Mouse (Mus musculus) stomach, embryonic 15.5 days (tissue): ENCODE data around the gene Rfc5. TPM values are rescaled to one million over a fixed set of nuclear protein-coding genes. Genes with fewer than 3 reads are reported as not detected.

Experiments used
- ATAC-seq: fragments of 200-750 bp; cut with Nextera tagmentation; 2 replicates; pipeline ENCODE4 v1.8.0; 2017; ENCODE audit warnings: low read depth, moderate number of reproducible peaks, moderate TSS enrichment; ENCODE audit not compliant: insufficient read depth, low FRiP score
- H3K27ac ChIP-seq: fragments of 300-500 bp; sonication (generic); 2 replicates; pipeline ENCODE4 v1.5.1; 2015; ENCODE audit warnings: mild to moderate bottlenecking, inconsistent platforms
- H3K27me3 ChIP-seq: fragments of 300-500 bp; sonication (generic); replicated peaks from 2 replicates; pipeline ENCODE4 v1.6.1; 2015; ENCODE audit warnings: inconsistent platforms
- H3K36me3 ChIP-seq: fragments of 300-500 bp; sonication (generic); 2 replicates; pipeline ENCODE4 v1.6.1; 2015; ENCODE audit warnings: inconsistent platforms
- H3K4me1 ChIP-seq: fragments of 300-500 bp; sonication (generic); 2 replicates; pipeline ENCODE4 v1.6.1; 2015; ENCODE audit warnings: inconsistent platforms
- H3K4me2 ChIP-seq: fragments of 300-500 bp; sonication (generic); 2 replicates; pipeline ENCODE4 v1.6.1; 2015; ENCODE audit warnings: mild to moderate bottlenecking, inconsistent platforms
- H3K4me3 ChIP-seq: fragments of 300-500 bp; sonication (generic); replicated peaks from 2 replicates; pipeline ENCODE4 v1.5.1; 2015; ENCODE audit warnings: inconsistent platforms
- H3K9ac ChIP-seq: fragments of 300-500 bp; sonication (generic); 2 replicates; pipeline ENCODE4 v1.6.1; 2015; ENCODE audit warnings: inconsistent platforms
- H3K9me3 ChIP-seq: fragments of 300-500 bp; sonication (generic); 2 replicates; pipeline ENCODE4 v1.6.1; 2016; ENCODE audit warnings: inconsistent platforms
- WGBS: fragments of 180-500 bp; shearing (Covaris S2); methylation state at CpG from one replicate; pipeline ENCODE4 v1.1.7; 2015; 5-methylcytosine and 5-hydroxymethylcytosine counted together
- polyA plus RNA-seq: library from polyadenylated mRNA; unstranded; fragments of >200 nt; fragmentation: Nextera tagmentation; extraction: Ambion mirVana; gene quantifications from 2 replicates; pipeline ENCODE4 v1.2.1, GENCODE M21; 2015

Gene Rfc5
- polyA plus RNA-seq, 1 experiment from 2014 or later, result 76.8 TPM

DNA sequence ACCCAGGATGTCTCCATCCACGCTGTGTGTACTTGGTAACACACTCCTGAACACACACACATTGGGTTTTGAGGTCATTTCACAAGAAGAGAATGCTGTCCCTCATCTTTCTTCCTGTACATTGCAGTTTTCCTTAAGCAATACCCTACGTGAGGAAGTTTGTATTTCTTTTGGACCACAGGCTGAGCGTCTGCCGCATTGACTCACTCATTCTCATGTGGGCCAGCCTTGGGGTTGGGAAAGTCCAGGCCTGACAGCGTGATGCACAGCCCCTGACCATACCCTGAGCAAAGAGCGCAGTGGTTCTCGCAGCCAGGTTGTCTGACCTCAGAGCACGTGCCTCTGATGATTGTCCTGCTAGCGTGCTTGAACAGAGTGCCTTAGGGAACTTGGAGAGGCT lies 15.4 kb downstream of the Rfc5 start:
- no peaks in the 10 kb centered on the region for H3K9me3 ChIP-seq
- H3K4me2 ChIP-seq, result no peak overlapping the region
- 90% methylated on average over 9 of the region's 9 CpGs for WGBS
- H3K4me1 ChIP-seq, result no peaks in the 10 kb centered on the region
- H3K27me3 ChIP-seq, result no peaks in the 10 kb centered on the region
- H3K9ac ChIP-seq, result no peak overlapping the region
- H3K36me3 ChIP-seq, result peaks cover 38% of the 10 kb centered on the region
- no peak overlapping the region for H3K27ac ChIP-seq
- no peak for ATAC-seq
- H3K4me3 ChIP-seq, result no peak overlapping the region

DNA sequence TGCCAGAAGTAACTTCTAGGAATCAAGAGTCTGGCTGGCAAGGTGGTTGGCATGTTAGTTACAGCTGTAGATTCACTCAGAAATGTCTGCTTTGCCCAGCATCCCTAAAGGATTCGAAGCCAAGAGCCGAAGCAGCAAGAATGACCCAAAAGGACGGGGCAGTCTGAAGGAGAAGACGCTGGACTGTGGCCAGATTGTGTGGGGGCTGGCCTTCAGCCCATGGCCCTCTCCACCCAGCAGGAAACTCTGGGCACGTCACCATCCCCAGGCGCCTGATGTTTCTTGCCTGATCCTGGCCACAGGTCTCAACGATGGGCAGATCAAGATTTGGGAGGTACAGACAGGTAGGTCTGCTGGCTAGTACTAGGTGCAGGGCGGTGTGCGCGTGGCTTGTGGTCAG lies 18.3 kb downstream of the Rfc5 start:
- Histone ChIP-seq H3K4me1 (0 out of 2 replicates have a peak, but pooled peaks cover 3% of the 10 kb centered on the region), H3K27me3 (no peaks in the 10 kb centered on the region), H3K36me3 (peaks cover 39% of the 10 kb centered on the region), H3K27ac (no peak overlapping the region), H3K9me3 (no peaks in the 10 kb centered on the region), H3K9ac (no peak overlapping the region), H3K4me3 (no peak overlapping the region), H3K4me2 (no peak overlapping the region)
- ATAC-seq, result no peak
- WGBS, result 82% methylated on average over 10 of the region's 10 CpGs

DNA sequence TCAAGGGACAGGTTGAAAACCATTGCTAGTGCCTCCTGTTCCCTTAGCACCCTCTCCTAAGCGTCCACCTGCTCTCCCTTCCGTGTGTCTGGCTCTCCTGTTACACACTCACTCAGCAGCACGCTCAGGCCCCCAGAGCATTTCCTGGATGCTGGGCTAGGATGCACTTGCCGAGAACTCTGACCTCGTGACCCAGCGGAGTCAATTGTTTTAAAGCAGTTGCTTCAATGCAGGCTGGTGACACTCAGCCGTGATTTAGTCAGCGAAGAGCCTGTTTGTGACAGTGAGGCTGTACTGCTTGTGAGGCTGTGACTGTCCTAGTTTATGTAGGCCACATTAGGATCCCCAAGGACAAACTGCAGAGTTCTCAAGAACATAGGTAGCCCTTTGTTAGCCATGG lies 21.6 kb downstream of the Rfc5 start:
- 34% methylated on average over 8 of the region's 8 CpGs for WGBS
- no peak for ATAC-seq
- no peak overlapping the region for H3K4me2 ChIP-seq
- no peak overlapping the region for H3K4me3 ChIP-seq
- H3K36me3 ChIP-seq, result peaks cover 32% of the 10 kb centered on the region
- peaks cover 10% of the 10 kb centered on the region for H3K4me1 ChIP-seq
- no peaks in the 10 kb centered on the region for H3K27me3 ChIP-seq
- no peak overlapping the region for H3K9ac ChIP-seq
- H3K27ac ChIP-seq, result no peak overlapping the region
- no peaks in the 10 kb centered on the region for H3K9me3 ChIP-seq

DNA sequence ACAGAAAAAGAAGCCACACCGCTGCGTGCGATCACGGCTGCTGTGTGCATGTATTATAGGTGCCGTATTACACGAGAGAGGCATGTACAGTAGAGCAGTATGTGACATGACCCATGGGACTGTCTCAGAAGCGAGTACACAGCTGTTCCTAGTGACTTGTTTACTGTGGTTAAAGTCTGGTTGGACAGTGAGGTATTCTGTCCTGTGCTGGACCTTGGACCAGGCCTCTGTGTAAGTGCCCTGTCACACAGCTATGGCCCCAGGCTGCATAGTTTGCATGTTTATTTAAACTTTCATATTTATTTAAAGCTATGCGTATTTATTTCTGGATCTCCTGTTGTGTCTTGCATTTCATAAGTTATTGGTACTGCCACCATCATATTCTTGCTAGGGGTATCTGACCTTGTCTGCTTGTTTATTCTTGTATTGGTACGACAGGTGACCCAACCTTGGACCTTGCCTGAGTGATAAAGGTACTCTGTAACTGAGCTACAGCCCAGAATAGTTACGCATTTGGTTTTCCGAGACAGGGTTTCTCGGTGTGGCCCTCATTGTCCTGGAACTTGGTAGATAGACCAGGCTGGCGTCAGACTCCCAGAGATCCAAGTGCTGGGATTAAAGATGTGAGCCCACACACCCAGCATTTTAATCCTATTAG lies 22.8 kb downstream of the Rfc5 start:
- peak; percentile 57; the same call in 1 of the 2 replicates for ATAC-seq
- H3K27ac ChIP-seq, result no peak overlapping the region
- no peak overlapping the region for H3K4me3 ChIP-seq
- no peaks in the 10 kb centered on the region for H3K9me3 ChIP-seq
- peaks cover 28% of the 10 kb centered on the region for H3K36me3 ChIP-seq
- no peak overlapping the region for H3K9ac ChIP-seq
- peaks cover 18% of the 10 kb centered on the region for H3K4me1 ChIP-seq
- H3K4me2 ChIP-seq, result no peak overlapping the region
- H3K27me3 ChIP-seq, result no peaks in the 10 kb centered on the region
- 80% methylated on average over 13 of the region's 13 CpGs for WGBS

DNA sequence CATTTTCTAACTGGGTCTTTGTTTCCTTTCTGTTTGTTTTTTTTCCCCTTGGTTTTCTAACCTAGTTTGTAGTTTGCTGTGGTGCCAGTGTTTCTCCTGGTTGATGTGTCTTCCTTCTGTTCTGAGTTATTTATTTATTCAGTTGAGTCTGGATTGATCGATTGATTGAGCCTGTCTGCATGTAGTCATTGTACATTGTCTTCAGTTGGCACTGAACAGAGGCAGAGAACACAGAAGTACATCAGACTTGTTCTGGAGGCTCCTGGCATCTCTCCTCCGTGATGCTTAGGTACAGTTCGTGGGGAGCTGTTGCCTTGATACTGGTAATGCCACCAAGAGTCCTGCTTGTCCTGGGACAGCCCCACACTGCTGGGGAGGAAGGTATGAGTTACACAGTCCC lies 24.0 kb downstream of the Rfc5 start:
- H3K27ac ChIP-seq, result no peak overlapping the region
- no peak overlapping the region for H3K4me2 ChIP-seq

DNA sequence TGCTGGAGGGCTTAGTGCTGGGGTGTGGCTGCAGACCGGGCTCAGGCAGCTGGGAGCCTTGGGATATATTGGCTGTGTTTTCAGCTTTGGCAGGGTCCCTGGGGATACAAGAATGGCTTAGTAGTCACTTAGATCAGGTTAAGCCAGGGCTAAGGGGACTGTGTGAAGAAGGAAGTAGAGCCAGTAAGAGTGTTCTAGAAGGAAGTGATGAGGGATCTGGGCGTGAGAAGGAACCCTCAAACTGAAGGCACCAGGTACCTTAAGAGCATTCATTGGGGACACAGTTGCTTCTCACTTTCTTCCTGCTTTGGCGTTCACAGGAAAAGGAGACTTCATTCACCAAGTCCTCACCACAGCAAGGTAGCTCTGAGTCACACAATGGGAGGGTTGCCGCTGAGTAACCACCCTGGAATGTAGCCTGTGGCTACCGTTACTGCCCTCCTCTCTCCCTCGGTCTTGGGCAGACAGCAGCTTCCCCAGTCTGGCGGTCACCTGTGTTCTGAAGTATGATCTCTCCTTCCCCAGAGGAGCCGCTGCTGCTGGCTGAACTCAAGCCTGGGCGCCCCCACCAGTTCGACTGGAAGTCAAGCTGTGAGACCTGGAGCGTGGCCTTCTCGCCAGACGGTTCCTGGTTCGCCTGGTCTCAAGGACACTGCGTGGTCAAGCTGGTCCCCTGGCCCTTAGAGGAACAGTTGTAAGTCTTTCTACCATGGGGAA lies 25.6 kb downstream of the Rfc5 start:
- H3K4me2 ChIP-seq, result 0 out of 2 replicates have a peak overlapping the region, but pooled peaks have one; percentile 10
- WGBS, result 52% methylated on average over 15 of the region's 15 CpGs
- peak; percentile 47 for ATAC-seq
- peaks cover 36% of the 10 kb centered on the region for H3K4me1 ChIP-seq
- peaks cover 14% of the 10 kb centered on the region; the same call in 1 of the 2 replicates for H3K36me3 ChIP-seq
- H3K27me3 ChIP-seq, result no peaks in the 10 kb centered on the region
- H3K27ac ChIP-seq, result peak overlapping the region; percentile 86
- no peak overlapping the region for H3K4me3 ChIP-seq
- H3K9me3 ChIP-seq, result no peaks in the 10 kb centered on the region
- H3K9ac ChIP-seq, result no peak overlapping the region

More for the DNA sequence above, 24.0 kb downstream of the Rfc5 start:
- Histone ChIP-seq H3K9ac (no peak overlapping the region), H3K4me3 (no peak overlapping the region), H3K27me3 (no peaks in the 10 kb centered on the region), H3K36me3 (peaks cover 21% of the 10 kb centered on the region; the same call in 1 of the 2 replicates), H3K9me3 (no peaks in the 10 kb centered on the region), H3K4me1 (peaks cover 30% of the 10 kb centered on the region)
- no peak for ATAC-seq
- WGBS, result 84% methylated on average over 3 of the region's 3 CpGs

DNA sequence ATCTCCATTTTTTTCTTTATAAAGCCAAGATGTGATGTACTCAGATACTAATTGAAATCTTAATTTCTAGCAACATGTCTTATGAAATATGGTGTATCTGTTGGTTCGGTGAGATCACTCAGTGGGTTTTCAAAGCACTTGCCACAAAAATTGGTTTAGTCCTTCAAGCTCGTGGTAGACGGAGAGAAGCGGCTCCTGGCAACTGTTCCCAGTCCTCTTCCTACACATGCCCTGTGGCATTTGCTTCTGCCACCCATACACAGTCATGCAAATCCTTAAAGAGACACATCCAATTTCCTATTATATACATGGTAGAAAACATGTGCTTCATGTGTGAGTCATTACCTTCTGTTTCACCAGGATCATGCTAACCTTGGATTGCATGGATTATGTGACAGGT lies 27.3 kb downstream of the Rfc5 start:
- no peak overlapping the region for H3K4me3 ChIP-seq
- H3K4me2 ChIP-seq, result peak overlapping the region; percentile 30; the same call in 1 of the 2 replicates
- no peaks in the 10 kb centered on the region for H3K9me3 ChIP-seq
- peaks cover 34% of the 10 kb centered on the region for H3K4me1 ChIP-seq
- peak overlapping the region; percentile 96 for H3K27ac ChIP-seq
- WGBS, result 84% methylated on average over 4 of the region's 4 CpGs
- H3K9ac ChIP-seq, result no peak overlapping the region
- no peaks in the 10 kb centered on the region for H3K27me3 ChIP-seq
- 0 out of 2 replicates have a peak, but pooled peaks cover 5% of the 10 kb centered on the region for H3K36me3 ChIP-seq
- ATAC-seq, result no peak

DNA sequence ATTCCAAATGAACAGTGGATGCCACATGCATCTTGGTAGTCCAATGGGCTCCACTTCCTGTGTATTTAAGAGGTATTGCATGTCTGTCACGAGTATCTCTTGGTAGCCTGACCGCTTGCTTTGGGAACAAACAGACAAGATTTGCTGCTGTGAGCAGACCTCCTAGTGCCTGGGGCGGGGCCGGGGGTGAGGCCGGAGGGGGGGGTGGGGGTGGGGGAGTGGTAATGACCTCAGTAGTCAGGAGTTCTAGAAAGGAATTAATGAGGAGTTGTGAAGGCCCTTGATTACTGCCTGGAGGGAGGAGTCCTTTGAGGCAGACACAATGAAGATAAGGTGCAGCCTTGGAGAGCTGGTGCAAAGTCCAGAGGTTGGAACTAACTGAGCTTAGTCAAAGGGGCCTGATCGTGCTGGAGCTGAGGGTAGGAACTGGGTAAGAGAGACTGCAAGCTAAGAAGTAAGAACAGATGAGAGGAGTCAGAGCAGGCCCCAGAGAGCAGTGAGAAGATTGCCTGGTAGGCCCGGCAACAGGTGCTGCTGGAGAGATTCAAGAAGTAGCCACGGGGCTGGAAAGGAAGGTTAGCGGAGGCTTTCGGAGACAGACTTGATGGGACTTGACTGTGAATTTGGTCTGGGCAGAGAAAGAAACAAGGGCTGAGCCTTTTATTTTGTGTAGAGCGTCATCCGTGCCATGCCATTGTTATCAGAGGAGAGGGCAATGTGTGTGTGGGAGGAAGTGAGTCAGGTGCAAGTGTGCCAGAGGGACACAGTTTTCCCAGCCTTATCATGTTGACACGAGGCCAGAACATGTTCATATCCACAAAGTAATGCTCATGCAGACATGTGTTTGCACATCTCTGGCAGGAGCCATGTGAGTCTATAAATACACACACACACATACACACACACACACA lies 28.0 kb downstream of the Rfc5 start:
- H3K9ac ChIP-seq, result no peak overlapping the region
- H3K36me3 ChIP-seq, result 0 out of 2 replicates have a peak, but pooled peaks cover 5% of the 10 kb centered on the region
- peak overlapping the region; percentile 30 for H3K4me2 ChIP-seq
- H3K4me3 ChIP-seq, result 0 out of 2 replicates have a peak overlapping the region, but pooled peaks have one; percentile 2
- peak overlapping the region; percentile 96 for H3K27ac ChIP-seq
- no peaks in the 10 kb centered on the region for H3K27me3 ChIP-seq
- peaks cover 39% of the 10 kb centered on the region for H3K4me1 ChIP-seq
- ATAC-seq, result peak; percentile 77
- 36% methylated on average over 13 of the region's 13 CpGs for WGBS
- no peaks in the 10 kb centered on the region for H3K9me3 ChIP-seq

DNA sequence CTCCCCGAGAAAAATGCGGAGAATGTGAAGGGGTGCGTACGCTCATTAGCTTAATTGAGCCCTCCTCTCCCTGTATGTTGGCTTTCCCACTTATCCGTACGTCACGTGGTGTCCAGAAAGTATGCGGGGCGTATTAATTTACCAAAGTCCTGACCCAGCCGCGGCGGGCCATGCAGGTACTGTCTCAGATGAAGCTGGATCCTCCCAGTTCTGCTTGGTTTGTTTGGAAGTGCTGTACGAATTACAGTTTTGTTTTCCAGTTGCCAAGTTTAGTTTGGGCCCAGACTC lies 28.7 kb downstream of the Rfc5 start:
- Histone ChIP-seq H3K4me1 (peaks cover 43% of the 10 kb centered on the region), H3K9me3 (no peaks in the 10 kb centered on the region), H3K27ac (peak overlapping the region; percentile 96), H3K36me3 (0 out of 2 replicates have a peak, but pooled peaks cover 5% of the 10 kb centered on the region), H3K4me3 (no peak overlapping the region), H3K27me3 (no peaks in the 10 kb centered on the region), H3K9ac (no peak overlapping the region), H3K4me2 (peak overlapping the region; percentile 19; the same call in 1 of the 2 replicates)
- 53% methylated on average over 13 of the region's 13 CpGs for WGBS
- ATAC-seq, result no peak

DNA sequence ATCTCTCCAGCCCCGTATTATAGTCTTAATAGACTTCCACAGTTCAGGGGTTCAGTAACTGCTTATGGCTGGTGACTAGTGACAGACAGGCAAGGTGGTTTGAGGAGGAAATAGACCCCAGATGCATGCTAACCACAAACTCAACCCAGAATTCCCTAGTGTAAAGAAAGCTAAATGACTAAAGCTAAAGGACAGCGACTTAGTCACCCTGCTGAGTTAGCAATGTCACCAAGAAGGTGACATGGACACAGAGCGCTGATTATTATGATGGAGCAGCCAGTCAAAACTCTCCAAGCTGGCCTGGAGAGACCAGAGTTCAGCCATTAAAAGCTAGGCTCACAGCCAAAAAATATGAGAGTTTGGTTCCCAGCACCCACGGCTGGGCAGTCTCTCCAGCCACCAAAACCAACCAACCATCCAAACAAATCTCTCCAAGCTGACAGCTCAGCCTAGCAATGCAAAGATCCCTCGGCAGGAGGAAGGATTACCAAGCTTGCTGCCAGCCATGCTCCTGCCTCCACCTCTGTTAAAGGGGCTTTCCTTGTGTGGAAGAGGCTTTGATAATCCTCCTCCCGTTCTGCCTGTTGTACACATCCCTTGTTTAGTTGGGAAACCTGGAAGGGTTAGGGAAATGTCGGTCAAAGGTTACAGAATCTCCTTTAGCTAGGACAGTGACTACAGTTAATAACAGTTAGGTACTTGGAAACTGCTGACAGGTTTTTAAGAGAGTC lies 29.2 kb downstream of the Rfc5 start:
- Histone ChIP-seq H3K36me3 (0 out of 2 replicates have a peak, but pooled peaks cover 2% of the 10 kb centered on the region), H3K4me1 (peaks cover 45% of the 10 kb centered on the region), H3K4me3 (no peak overlapping the region), H3K9ac (no peak overlapping the region), H3K27me3 (no peaks in the 10 kb centered on the region), H3K9me3 (no peaks in the 10 kb centered on the region), H3K27ac (peak overlapping the region; percentile 96), H3K4me2 (peak overlapping the region; percentile 19; the same call in 1 of the 2 replicates)
- ATAC-seq, result no peak
- WGBS, result 38% methylated on average over 7 of the region's 7 CpGs

DNA sequence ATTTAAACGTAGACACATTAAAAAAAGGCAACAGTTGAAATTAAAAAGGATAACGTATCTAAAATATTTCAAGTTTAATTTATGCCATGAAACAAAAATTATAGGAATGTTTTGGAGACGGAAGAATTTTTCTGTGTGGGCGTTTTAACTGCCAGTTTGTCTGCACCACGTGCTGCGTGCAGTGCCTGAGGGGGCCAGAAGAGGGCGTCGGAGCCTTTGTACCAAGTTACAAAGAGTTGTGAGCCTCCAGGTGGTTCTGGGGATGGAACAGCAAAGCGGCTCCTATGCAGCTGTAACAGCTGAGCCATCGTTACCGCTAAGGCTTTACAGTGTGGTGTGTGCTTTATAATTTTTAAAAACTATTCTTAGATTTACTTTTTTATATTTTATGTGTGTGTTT lies 30.1 kb downstream of the Rfc5 start:
- Histone ChIP-seq H3K27me3 (no peaks in the 10 kb centered on the region), H3K9ac (no peak overlapping the region), H3K36me3 (no peaks in the 10 kb centered on the region), H3K27ac (no peak overlapping the region), H3K9me3 (no peaks in the 10 kb centered on the region), H3K4me2 (peak overlapping the region; percentile 80; the same call in 1 of the 2 replicates), H3K4me3 (no peak overlapping the region; the same call in 1 of the 2 replicates), H3K4me1 (peaks cover 45% of the 10 kb centered on the region)
- no peak for ATAC-seq
- 46% methylated on average over 11 of the region's 11 CpGs for WGBS
